Mouse (Mus musculus): ENCODE measurements around the gene Cd47.

DNA sequence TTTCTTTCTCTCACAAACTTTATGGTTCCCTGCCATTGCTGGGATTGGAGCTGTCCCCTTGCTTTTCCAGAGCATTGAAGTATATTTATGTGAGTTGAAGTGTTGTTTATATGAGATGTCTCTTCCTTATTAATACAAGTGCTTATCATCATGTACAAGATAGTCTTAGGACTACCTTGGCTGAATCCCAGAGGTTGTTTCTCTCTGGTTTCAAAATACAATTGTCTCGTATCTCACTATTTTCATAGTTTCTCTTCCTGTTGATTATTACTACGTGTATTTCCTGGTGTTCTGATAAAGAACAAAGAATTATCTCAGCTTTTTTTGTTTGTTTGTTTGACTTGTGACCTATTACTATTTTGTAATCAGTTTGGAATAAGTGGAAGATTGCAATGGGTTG lies 73.6 kb downstream of the Cd47 start:
- TF ChIP-seq CTCF (IDR thresholded peaks at IDR 0.05; ENCODE audit: low read depth) (no peak), EP300 (IDR thresholded peaks at IDR 0.05; ENCODE audit: low read depth) (no peak)

Data from liver, postnatal 0 days (tissue).